Mouse (Mus musculus) embryonic fibroblast, embryonic 13.5 days (primary cell): Measurements from ENCODE around the gene Prune2. TPM values are rescaled to one million over a fixed set of nuclear protein-coding genes. Genes with fewer than 3 reads are reported as not detected.

ENCODE experiments used
- H3K27ac ChIP-seq: 2 replicates; pipeline ENCODE4 v1.5.1; 2012; ENCODE audit warnings: low read length, control low read depth, inconsistent platforms; ENCODE audit not compliant: insufficient read depth
- H3K4me1 ChIP-seq: 2 replicates; pipeline ENCODE4 v1.6.1; 2011; ENCODE audit warnings: low read length; ENCODE audit not compliant: control insufficient read depth, insufficient read depth
- H3K4me3 ChIP-seq: 2 replicates; pipeline ENCODE4 v1.5.1; 2011; ENCODE audit warnings: mild to moderate bottlenecking, control low read depth, low read length; ENCODE audit not compliant: insufficient read depth
- CTCF ChIP-seq: IDR thresholded peaks from 2 replicates; pipeline ENCODE4 v1.5.1; 2011; ENCODE audit warnings: mild to moderate bottlenecking, control low read depth, low read length, moderate library complexity, borderline replicate concordance; ENCODE audit not compliant: insufficient read depth
- POLR2A ChIP-seq: IDR thresholded peaks from 2 replicates; pipeline ENCODE4 v1.6.1; 2011; ENCODE audit warnings: low read depth, mild to moderate bottlenecking, control low read depth, low read length, moderate library complexity
- polyA plus RNA-seq: library from polyadenylated mRNA; stranded (reverse); fragments of >200 nt; gene quantifications from 2 replicates; pipeline ENCODE4 v1.2.4, GENCODE M21; 2011; ENCODE audit warnings: low read depth; ENCODE audit not compliant: missing spikeins, insufficient read length

Gene Prune2
- polyA plus RNA-seq, 1 experiment: 7.8 TPM

GRCm38 (mm10) chr19:17252845-17253244 lies 296.9 kb downstream of the Prune2 start:
- no peak overlapping the region for H3K27ac ChIP-seq
- TF ChIP-seq POLR2A (no peak), CTCF (no peak)

GRCm38 (mm10) chr19:17255511-17255910 lies 299.6 kb downstream of the Prune2 start:
- TF ChIP-seq POLR2A: no peak
- TF ChIP-seq CTCF: no peak
- Histone ChIP-seq H3K4me1 (peaks cover 6% of the 10 kb centered on the region), H3K27ac (no peak overlapping the region), H3K4me3 (no peak overlapping the region)

More at GRCm38 (mm10) chr19:17252845-17253244, 296.9 kb downstream of the Prune2 start:
- Histone ChIP-seq H3K4me1 (peaks cover 6% of the 10 kb centered on the region), H3K4me3 (no peak overlapping the region)

GRCm38 (mm10) chr19:17256388-17256787 lies 300.5 kb downstream of the Prune2 start:
- TF ChIP-seq CTCF: no peak
- no peak for TF ChIP-seq POLR2A
- Histone ChIP-seq H3K27ac (no peak overlapping the region), H3K4me3 (no peak overlapping the region), H3K4me1 (peaks cover 6% of the 10 kb centered on the region)

- TF ChIP-seq POLR2A (no peak), CTCF (no peak)
- 0 out of 2 replicates have a peak overlapping the region, but pooled peaks have one; percentile 7 for H3K27ac ChIP-seq
- no peak overlapping the region for H3K4me3 ChIP-seq
- H3K4me1 ChIP-seq: peaks cover 6% of the 10 kb centered on the region
Observed at GRCm38 (mm10) chr19:17256867-17257266, 300.9 kb downstream of the Prune2 start.

- Histone ChIP-seq H3K4me3 (no peak overlapping the region), H3K4me1 (peaks cover 13% of the 10 kb centered on the region), H3K27ac (peak overlapping the region; percentile 58)
- TF ChIP-seq POLR2A (no peak), CTCF (no peak)
Observed at GRCm38 (mm10) chr19:17263181-17263580, 307.3 kb downstream of the Prune2 start.

- Histone ChIP-seq H3K27ac (peak overlapping the region; percentile 30; the same call in 1 of the 2 replicates), H3K4me3 (no peak overlapping the region)
Observed at GRCm38 (mm10) chr19:17263679-17264370, 307.9 kb downstream of the Prune2 start.

GRCm38 (mm10) chr19:17264481-17265196 lies 308.7 kb downstream of the Prune2 start:
- Histone ChIP-seq H3K27ac (no peak overlapping the region), H3K4me3 (no peak overlapping the region), H3K4me1 (peaks cover 13% of the 10 kb centered on the region)
- TF ChIP-seq CTCF (no peak), POLR2A (no peak)

More at GRCm38 (mm10) chr19:17263679-17264370, 307.9 kb downstream of the Prune2 start:
- H3K4me1 ChIP-seq: peaks cover 13% of the 10 kb centered on the region
- TF ChIP-seq CTCF: no peak
- TF ChIP-seq POLR2A: no peak

GRCm38 (mm10) chr19:17268669-17269068 lies 312.8 kb downstream of the Prune2 start:
- no peak overlapping the region for H3K4me3 ChIP-seq
- no peak overlapping the region for H3K27ac ChIP-seq
- H3K4me1 ChIP-seq: 0 out of 2 replicates have a peak, but pooled peaks cover 5% of the 10 kb centered on the region
- TF ChIP-seq CTCF (no peak), POLR2A (no peak)

GRCm38 (mm10) chr19:17271179-17271622 lies 315.3 kb downstream of the Prune2 start:
- H3K4me1 ChIP-seq: 0 out of 2 replicates have a peak, but pooled peaks cover 2% of the 10 kb centered on the region
- peak overlapping the region; percentile 87 for H3K27ac ChIP-seq
- TF ChIP-seq POLR2A: no peak
- TF ChIP-seq CTCF: no peak
- H3K4me3 ChIP-seq: no peak overlapping the region
